Mouse (Mus musculus): ENCODE results near the gene Egfr.

Gene Egfr

GRCm38 (mm10) chr11:16752007-16752348, at the start of gene Egfr:
TSS of gene Egfr (plus strand) at chr11:16752203.
- no peak for DNase-seq (ENCODE audit: low read depth in 2 of 2, low spot score in 2 of 2)

GRCm38 (mm10) chr11:16703221-16703620, 48.8 kb upstream of the Egfr start:
- no peak for DNase-seq (ENCODE audit: low read depth in 2 of 2, low spot score in 2 of 2)

GRCm38 (mm10) chr11:16735083-16735644, 16.8 kb upstream of the Egfr start:
- DNase-seq (ENCODE audit: low read depth in 2 of 2, low spot score in 2 of 2), result no peak

DNA sequence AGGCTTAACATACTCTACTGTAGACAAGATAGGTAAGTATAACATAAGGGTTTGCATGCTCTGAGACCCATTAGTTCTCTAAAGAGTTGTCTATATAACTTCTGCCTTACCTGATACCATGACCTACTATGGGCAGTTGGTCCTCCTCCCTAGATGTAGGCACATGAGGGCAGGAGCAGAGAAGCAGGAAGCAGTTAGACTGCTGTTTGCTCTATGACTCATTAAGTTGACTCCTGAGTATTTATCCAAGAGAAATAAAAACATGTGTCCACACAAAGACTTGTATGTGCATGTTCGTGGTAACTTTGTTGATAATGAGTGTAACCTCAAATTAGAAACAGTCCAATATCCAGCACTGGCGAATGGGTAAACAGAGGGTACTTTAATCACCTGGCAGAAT, 14.7 kb upstream of the Egfr start:
- DNase-seq (ENCODE audit: low read depth in 2 of 2, low spot score in 2 of 2), result no peak

DNA sequence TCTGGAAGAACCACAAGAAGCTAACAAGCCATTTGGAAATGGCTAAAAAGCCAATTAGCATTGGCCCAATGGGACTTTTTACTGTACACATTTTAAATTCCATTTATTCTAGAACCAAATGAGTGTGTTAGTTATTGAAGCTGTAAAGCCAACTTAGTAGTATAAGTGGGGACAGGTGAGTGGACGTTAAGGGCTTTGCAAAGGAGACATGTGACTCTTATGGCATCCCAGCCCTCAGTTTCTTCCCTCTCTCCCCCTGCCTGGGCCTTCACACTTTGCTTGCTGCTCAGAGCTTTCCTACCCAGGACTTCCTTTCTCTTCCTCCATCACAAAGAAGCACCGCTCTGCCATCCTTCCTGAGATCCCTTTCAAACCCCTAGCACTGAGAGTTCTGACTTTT, 13.3 kb upstream of the Egfr start:
- DNase-seq (ENCODE audit: low read depth in 2 of 2, low spot score in 2 of 2), result no peak

- no peak for DNase-seq (ENCODE audit: low read depth in 2 of 2, low spot score in 2 of 2)
Observed at GRCm38 (mm10) chr11:16739155-16739554, 12.8 kb upstream of the Egfr start.

DNA sequence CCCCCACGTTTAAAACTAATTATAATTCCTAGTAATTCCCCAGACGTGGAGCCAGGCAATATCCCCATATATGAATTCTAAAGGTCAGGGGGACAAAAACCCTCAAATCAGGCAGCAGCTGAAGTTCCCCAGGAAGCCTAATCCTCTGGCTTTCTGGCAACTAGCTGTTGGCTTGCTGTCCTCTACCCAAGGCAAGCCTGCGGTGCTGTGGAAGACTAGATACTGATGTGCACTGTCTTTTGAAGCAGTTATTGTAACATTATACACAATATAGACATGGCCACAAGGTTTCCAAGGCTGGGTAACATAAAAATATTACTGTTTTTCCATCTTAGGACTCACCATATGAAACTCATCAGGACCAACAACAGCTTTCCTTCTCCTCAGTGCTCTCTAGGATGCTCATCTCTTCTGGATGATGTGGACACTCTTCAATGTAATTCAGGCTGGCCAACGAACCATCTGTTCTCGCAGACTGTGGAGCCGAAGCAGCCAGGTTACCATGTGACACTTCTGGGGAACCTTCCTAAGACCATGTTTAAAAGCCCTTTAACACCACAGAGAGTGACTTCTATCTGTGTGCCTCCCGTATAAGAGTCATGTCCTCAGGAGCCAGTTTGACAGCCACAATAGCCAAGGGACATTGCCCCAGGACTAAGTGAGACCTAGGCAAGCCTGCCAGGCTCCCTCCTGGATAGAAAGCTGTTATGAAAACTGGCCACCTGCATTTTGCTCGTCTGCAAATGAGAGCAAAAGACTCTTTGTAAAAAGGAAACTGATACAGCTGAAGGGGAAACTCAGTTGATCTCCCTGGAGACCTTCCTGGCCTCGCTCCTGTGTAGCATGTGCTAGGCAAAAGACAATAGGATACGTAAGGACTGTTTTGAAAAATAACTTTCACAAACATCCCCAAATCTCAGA, 11.1 kb upstream of the Egfr start:
- no peak for DNase-seq (ENCODE audit: low read depth in 2 of 2, low spot score in 2 of 2)

GRCm38 (mm10) chr11:16742251-16742650, 9.8 kb upstream of the Egfr start:
- DNase-seq (ENCODE audit: low read depth in 2 of 2, low spot score in 2 of 2), result no peak

- no peak for DNase-seq (ENCODE audit: low read depth in 2 of 2, low spot score in 2 of 2)
Observed at GRCm38 (mm10) chr11:16742821-16743220, 9.2 kb upstream of the Egfr start.

- DNase-seq (ENCODE audit: low read depth in 2 of 2, low spot score in 2 of 2), result no peak
Observed at GRCm38 (mm10) chr11:16751457-16751982, 483 bp upstream of the Egfr start.

- no peak for DNase-seq (ENCODE audit: low read depth in 2 of 2, low spot score in 2 of 2)
Observed at GRCm38 (mm10) chr11:16752349-16753153, 548 bp downstream of the Egfr start.

DNA sequence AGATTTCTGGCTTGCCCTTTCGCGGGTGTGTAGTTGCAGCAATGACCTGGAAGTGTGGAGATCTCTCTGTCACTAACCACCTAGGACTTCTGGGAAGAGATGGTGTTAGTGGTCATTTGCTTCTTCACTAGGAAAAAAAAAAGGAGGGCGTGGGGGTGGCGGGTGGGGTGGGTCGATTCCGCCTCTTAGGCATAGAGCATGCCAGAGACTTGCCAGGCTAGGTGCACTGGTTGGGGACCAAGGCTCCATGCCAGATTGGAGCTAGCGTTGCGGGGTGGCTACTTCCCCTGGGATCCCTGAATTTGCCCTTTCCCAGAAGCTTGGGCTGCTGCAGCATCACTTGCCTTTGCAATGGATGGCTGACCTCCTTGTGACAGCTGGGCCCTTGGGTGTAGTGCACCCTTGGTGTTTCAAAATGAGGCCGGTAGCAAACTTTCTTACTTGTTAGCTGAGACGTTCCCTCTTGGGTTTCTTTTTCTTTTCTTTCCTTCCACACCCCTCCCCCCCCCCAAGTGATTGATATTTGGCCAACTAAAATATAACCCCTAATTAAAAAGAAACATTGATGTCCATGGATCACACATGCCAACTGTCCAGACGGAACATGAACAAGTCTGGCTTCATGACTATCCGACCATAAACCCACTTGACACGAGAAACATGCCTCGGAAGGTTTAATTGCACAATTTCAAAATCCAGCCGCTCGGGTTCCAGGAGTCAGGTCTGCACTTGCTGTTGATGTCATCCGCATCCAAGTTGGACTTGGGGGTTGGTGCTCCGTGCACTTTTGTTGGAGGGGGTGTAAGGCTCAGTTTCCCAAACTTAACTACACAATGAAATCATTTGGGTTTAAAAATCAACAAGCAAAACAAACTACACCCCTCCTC, 1.4 kb downstream of the Egfr start:
- DNase-seq (ENCODE audit: low read depth in 2 of 2, low spot score in 2 of 2), result no peak

- DNase-seq (ENCODE audit: low read depth in 2 of 2, low spot score in 2 of 2), result no peak
Observed at GRCm38 (mm10) chr11:16759930-16760329, 7.9 kb downstream of the Egfr start.

- no peak for DNase-seq (ENCODE audit: low read depth in 2 of 2, low spot score in 2 of 2)
Observed at GRCm38 (mm10) chr11:16761184-16761583, 9.2 kb downstream of the Egfr start.

DNA sequence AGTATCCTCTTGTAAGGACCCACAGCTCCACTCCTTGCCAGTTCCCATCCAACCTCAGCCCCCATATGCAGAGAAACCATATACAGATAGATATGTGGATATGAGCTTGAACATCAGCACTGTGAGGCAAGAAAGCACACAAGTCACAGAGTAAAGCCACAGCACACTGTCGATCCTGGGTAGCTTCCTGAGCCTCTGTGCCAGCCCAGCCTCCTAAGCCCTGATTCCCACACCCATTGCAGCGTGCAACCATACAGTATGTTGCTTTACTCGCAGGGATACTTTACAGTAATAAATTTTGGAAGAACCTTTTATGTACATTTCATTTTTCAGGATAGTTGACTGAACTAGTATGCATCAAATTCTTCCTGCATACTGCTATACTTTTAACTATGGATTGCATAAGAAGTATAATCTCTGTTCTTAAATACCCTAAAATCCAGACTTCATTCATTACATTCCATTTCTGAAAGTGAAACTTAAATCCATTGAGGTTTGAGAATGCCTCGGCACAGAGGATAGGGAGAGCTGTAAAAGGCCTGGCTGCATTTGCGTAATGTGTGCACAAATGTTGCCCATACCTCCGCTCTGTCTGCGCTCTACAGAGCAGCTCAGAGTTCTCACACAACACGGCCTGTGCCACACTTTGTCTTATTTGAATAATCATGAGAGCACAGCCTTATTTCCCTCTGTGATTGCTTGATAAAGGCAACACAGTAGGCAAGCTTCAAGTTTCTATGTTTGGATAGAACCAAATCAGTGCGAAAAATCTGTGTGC, 14.2 kb downstream of the Egfr start:
- no peak for DNase-seq (ENCODE audit: low read depth in 2 of 2, low spot score in 2 of 2)

GRCm38 (mm10) chr11:16767984-16768383, 16.0 kb downstream of the Egfr start:
- no peak for DNase-seq (ENCODE audit: low read depth in 2 of 2, low spot score in 2 of 2)

DNA sequence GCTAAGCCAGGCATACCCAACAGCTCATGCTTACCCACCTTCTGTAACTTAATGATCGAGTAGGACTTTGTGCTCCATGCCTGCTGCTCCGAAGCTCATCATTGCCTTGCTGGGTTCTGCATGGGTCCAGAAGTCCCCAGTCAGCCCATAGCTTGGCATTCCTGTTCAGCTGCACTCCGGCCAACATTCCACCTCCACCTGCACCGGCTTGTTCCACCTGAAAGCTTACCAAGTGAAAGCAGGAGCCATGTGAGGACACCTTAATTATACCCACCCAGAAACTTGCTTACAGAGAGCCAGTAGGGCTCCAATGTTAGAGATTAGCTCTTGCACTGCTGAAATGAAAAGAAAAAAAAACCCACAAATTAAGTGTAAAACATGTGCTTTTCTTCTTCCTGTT, 17.3 kb downstream of the Egfr start:
- no peak for DNase-seq (ENCODE audit: low read depth in 2 of 2, low spot score in 2 of 2)

DNA sequence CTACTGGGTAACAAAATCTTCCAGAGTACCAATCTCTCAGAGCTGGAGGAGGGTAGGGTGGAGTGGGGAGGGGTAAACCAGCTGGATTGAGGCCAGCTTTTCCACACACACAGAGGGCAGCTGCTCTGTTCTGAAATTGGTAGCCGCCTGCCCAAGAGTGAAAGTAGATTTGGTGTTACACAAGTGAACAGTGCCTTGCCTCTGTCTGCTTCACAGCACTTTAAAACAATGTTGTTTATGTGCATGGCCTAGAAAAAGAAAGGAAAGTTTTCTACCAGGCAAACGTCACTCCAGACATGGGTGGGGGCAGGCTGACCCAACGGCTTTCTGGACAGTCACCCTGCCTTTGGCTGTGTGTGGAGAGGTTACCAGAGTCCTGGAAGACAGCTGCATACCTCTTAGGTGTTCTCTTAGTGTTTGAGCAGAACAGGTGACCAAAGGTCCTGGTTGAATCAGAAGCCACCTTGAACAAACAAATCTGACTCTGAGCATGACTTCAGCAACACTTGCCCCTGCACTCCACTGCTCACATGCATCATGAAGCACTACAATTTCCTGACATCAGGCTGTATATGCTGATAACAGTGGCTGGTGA, 17.8 kb downstream of the Egfr start:
- DNase-seq (ENCODE audit: low read depth in 2 of 2, low spot score in 2 of 2), result no peak

- DNase-seq (ENCODE audit: low read depth in 2 of 2, low spot score in 2 of 2), result no peak
Observed at GRCm38 (mm10) chr11:16770966-16771365, 19.0 kb downstream of the Egfr start.

- DNase-seq (ENCODE audit: low read depth in 2 of 2, low spot score in 2 of 2), result no peak
Observed at GRCm38 (mm10) chr11:16772717-16773116, 20.7 kb downstream of the Egfr start.
